Mouse (Mus musculus) neural tube, embryonic 13.5 days (tissue): ENCODE measurements around the gene Snhg11. TPM values are rescaled to one million over a fixed set of nuclear protein-coding genes. Genes with fewer than 3 reads are reported as not detected.

Source experiments
- ATAC-seq: fragments of 200-750 bp; cut with Nextera tagmentation; 2 replicates; pipeline ENCODE4 v1.8.0; 2017; ENCODE audit warnings: low read depth, mild to moderate bottlenecking, moderate TSS enrichment, moderate library complexity
- H3K27ac ChIP-seq: fragments of 300-500 bp; sonication (generic); replicated peaks from 2 replicates; pipeline ENCODE4 v1.5.1; 2015; ENCODE audit warnings: moderate library complexity, mild to moderate bottlenecking, inconsistent platforms
- H3K27me3 ChIP-seq: fragments of 300-500 bp; sonication (generic); 2 replicates; pipeline ENCODE4 v1.6.1; 2015; ENCODE audit warnings: mild to moderate bottlenecking, inconsistent platforms
- H3K36me3 ChIP-seq: fragments of 300-500 bp; sonication (generic); 2 replicates; pipeline ENCODE4 v1.6.1; 2015; ENCODE audit warnings: mild to moderate bottlenecking, inconsistent platforms
- H3K4me1 ChIP-seq: fragments of 300-500 bp; sonication (generic); replicated peaks from 2 replicates; pipeline ENCODE4 v1.6.1; 2015; ENCODE audit warnings: inconsistent platforms
- H3K4me2 ChIP-seq: fragments of 300-500 bp; sonication (generic); 2 replicates; pipeline ENCODE4 v1.6.1; 2015; ENCODE audit warnings: inconsistent platforms, mild to moderate bottlenecking, moderate library complexity
- H3K4me3 ChIP-seq: fragments of 300-500 bp; sonication (generic); 2 replicates; pipeline ENCODE4 v1.5.1; 2015; ENCODE audit warnings: mild to moderate bottlenecking, inconsistent platforms
- H3K9ac ChIP-seq: fragments of 300-500 bp; sonication (generic); 2 replicates; pipeline ENCODE4 v1.6.1; 2015; ENCODE audit warnings: moderate library complexity, mild to moderate bottlenecking, inconsistent platforms
- H3K9me3 ChIP-seq: fragments of 300-500 bp; sonication (generic); 2 replicates; pipeline ENCODE4 v1.6.1; 2016; ENCODE audit warnings: inconsistent platforms
- WGBS: fragments of 180-500 bp; shearing (Covaris S2); methylation state at CpG from one replicate; pipeline ENCODE4 v1.1.7; 2015; 5-methylcytosine and 5-hydroxymethylcytosine counted together
- polyA plus RNA-seq: library from polyadenylated mRNA; unstranded; fragments of >200 nt; fragmentation: Nextera tagmentation; extraction: Ambion mirVana; gene quantifications from 2 replicates; pipeline ENCODE4 v1.2.1, GENCODE M21; 2015

Snhg11 gene
- polyA plus RNA-seq, 1 experiment from 2014 or later, result 687 TPM

DNA sequence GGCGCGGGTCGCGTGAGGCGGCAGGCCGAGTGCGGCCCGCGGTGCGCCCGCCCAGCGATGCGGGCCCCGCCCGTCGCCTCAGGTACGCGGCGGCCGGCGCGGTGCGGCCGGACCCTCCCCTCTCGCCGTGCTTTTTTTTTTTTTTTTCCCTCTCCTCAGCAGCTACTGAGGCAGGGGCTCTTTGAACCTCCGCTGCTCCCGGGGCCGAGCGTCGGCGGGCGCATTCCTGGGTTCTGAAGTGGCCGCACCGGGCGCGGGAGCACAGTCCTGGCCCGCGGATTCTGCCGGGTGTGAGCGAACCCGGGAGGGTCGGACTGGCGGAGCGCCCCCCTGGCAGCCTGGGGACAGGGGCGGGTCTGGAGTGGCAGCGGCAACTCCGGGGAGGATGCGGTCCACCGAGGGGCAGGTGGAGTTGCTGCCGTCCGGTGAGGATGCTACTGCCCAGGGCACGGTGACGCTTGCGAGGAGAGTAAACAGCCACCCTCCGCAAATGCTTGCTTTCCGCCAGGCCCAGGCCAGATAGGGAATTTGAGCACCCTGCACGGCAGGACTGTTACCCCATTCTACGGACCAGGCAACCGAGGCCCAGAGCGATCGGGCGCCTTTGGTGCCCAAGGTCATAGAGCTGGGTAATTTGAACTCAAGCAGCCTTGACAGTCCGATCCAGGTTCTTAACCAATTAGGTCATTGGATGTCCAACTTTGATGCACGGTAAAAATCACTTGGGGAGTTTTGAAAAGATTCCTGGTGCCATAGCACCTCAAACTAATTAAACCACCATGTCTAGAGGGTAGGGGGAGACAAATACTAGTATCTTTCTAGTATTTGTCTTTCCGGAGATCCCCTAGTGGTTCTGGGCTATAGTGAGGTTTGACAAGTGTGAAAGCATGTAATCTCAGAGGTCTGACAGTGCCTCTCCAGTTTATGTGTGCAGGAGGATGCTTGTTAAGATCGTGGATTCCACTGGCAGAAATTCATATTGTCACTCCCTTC lies 34.9 kb downstream of the Snhg11 start:
- WGBS, result 3% methylated on average over 54 of the region's 67 CpGs
- ATAC-seq, result peak; percentile 64
- H3K4me3 ChIP-seq, result peak overlapping the region; percentile 95
- H3K9me3 ChIP-seq, result no peaks in the 10 kb centered on the region
- no peaks in the 10 kb centered on the region for H3K27me3 ChIP-seq
- no peaks in the 10 kb centered on the region for H3K36me3 ChIP-seq
- peak overlapping the region; percentile 94 for H3K9ac ChIP-seq
- peak overlapping the region; percentile 94 for H3K4me2 ChIP-seq
- H3K27ac ChIP-seq, result peak overlapping the region; percentile 95
- H3K4me1 ChIP-seq, result peaks cover 32% of the 10 kb centered on the region

DNA sequence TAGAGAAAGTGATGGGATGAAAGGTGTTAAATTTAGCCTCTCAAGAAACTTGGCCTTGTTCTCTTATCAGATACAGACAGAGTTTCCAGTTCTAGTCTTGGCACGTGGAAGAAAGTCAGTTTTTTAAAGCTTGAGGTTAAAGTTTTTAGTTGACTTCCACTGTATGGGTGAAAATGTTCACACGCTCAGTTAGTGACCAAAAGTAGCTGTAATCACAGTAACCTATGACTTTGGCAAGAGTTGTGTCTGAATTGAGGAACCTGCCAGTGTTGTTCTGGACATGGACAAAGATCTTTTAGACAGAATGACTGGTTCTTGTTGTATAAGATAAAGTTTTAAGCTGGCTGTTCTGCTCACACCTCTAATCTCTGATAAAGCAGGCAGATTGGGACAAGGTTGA lies 37.8 kb downstream of the Snhg11 start:
- no peak overlapping the region for H3K4me2 ChIP-seq
- no peak overlapping the region for H3K4me3 ChIP-seq
- 86% methylated on average over 2 of the region's 2 CpGs for WGBS
- no peaks in the 10 kb centered on the region for H3K9me3 ChIP-seq
- H3K36me3 ChIP-seq, result no peaks in the 10 kb centered on the region
- H3K27me3 ChIP-seq, result no peaks in the 10 kb centered on the region
- H3K4me1 ChIP-seq, result peaks cover 32% of the 10 kb centered on the region
- no peak for ATAC-seq
- H3K27ac ChIP-seq, result no peak overlapping the region
- H3K9ac ChIP-seq, result no peak overlapping the region

DNA sequence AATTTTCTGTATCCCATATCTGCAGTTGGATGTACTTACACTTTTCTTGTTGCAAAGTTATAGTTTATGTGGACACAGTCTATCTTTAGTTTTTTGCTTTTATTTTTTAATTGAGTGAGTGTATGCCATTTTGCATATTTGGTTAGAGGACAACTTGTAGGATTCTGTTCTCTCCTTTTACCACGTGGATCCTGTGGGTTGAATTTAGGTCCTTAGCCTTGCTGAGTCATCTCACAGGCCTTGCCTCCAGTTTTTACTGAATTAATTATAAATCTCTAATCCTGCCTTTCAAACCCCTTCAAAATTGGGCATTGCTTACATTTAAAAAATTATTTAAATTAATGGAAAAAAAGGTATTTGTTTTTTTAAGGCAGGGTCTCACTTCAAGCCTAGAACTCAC lies 40.4 kb downstream of the Snhg11 start:
- ATAC-seq, result no peak
- WGBS, result 73% methylated on average over 1 of the region's 1 CpGs
- Histone ChIP-seq H3K36me3 (no peaks in the 10 kb centered on the region), H3K4me1 (peaks cover 21% of the 10 kb centered on the region), H3K9ac (no peak overlapping the region), H3K27ac (no peak overlapping the region), H3K27me3 (no peaks in the 10 kb centered on the region), H3K9me3 (no peaks in the 10 kb centered on the region), H3K4me2 (no peak overlapping the region), H3K4me3 (no peak overlapping the region)

DNA sequence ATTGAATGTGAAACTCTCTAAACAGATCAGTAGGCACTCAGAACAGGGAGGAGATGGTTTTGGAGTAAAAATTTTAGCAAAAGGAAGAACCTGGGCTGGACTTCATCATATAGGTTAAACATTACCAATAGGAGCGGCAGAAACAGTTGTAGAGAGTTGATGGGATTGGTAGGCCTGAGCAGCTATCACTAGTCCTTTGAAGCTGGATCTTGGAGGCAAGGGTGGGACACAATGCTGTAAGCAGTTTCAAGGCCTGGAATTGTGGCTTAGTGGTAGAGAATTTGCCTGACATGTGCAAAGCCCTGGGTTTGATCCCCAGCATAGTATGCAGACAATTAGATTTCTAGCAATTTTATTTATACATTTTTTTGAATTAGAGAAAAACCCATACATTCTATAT lies 43.2 kb downstream of the Snhg11 start:
- Histone ChIP-seq H3K9me3 (no peaks in the 10 kb centered on the region), H3K27ac (no peak overlapping the region), H3K27me3 (no peaks in the 10 kb centered on the region), H3K4me2 (no peak overlapping the region), H3K36me3 (peaks cover 17% of the 10 kb centered on the region), H3K4me1 (no peaks in the 10 kb centered on the region), H3K9ac (no peak overlapping the region), H3K4me3 (no peak overlapping the region)
- WGBS, result 79% methylated on average over 1 of the region's 1 CpGs
- no peak for ATAC-seq

Other genes with a start within 250 kb of the Snhg11 start
- gene Tgm2, start 229.2 kb upstream of the Snhg11 start, polyA plus RNA-seq, result 11.0 and 12.0 TPM in 2 replicates
- 2.6 and 3.0 TPM in 2 replicates for gene D630003M21Rik, start 146.4 kb upstream of the Snhg11 start, polyA plus RNA-seq
- not detected in 2 replicates for gene Bpi, start 117.5 kb upstream of the Snhg11 start, polyA plus RNA-seq
- gene Lbp, start 69.1 kb upstream of the Snhg11 start, polyA plus RNA-seq, result 5.2 and 5.3 TPM in 2 replicates
- gene Ralgapb, start 34.2 kb downstream of the Snhg11 start, polyA plus RNA-seq, result 22.1 and 23.5 TPM in 2 replicates
- gene Adig, start 127.0 kb downstream of the Snhg11 start, polyA plus RNA-seq, result not detected in 2 replicates
- gene Arhgap40, start 137.2 kb downstream of the Snhg11 start, polyA plus RNA-seq, result 0.92 and 1.4 TPM in 2 replicates
- gene Slc32a1, start 235.1 kb downstream of the Snhg11 start, polyA plus RNA-seq, result 6.2 and 7.4 TPM in 2 replicates
- 10.5 and 11.1 TPM in 2 replicates for gene Actr5, start 249.2 kb downstream of the Snhg11 start, polyA plus RNA-seq